Mouse (Mus musculus) mammary gland, adult 2 months (tissue): Measurements from ENCODE around the gene Thnsl2. TPM values are rescaled to one million over a fixed set of nuclear protein-coding genes. Genes with fewer than 3 reads are reported as not detected.

ENCODE experiments used
- polyA plus RNA-seq: library from polyadenylated mRNA; depleted of rRNA; stranded (reverse); fragments of >200 nt; gene quantifications from 2 replicates; pipeline ENCODE4 v1.2.3, GENCODE M21; 2012; ENCODE audit warnings: low replicate concordance; rRNA removed

Thnsl2 gene
- 10.6 and 15.9 TPM in 2 replicates for polyA plus RNA-seq

DNA sequence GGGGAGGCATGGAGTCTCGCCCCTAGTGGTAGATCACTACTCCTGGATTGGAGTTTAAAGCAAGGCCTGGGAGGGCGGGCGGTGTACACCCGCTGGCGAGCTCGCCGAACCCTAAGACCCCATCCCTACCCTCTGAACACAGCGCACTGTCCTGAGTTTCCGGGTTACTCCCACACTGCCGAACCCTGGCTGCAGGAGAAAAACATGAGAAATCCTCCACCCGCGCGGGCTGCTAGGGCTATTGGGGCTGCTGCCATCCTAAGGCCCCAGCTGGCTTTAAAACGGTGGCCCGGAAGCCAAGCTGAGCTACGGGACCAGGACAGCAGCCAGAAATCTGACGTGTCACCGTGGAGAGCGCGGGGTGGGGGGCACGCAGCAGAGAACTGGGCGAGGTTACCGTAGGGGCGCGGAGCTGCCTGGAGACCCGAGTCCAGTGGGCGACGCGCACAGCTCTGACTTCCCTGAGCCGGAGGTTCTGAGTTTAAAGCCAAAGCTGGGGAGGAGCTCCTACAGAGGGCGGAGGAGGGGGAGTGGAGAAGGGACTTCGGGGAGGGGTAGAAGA lies at the start of gene Thnsl2:
Thnsl2 (minus strand) TSS at position 546 of the 562 bp plus-strand sequence.

Other genes with a start within 250 kb of the Thnsl2 start
- gene Tex37, start 225.5 kb downstream of the Thnsl2 start, polyA plus RNA-seq: not detected in 2 replicates
- gene Foxi3, start 187.9 kb downstream of the Thnsl2 start, polyA plus RNA-seq: 0.13 TPM in 1 of 2 replicates, not detected in the other
- gene Fabp1, start 55.4 kb upstream of the Thnsl2 start, polyA plus RNA-seq: 2.9 TPM in 1 of 2 replicates, not detected in the other
- 7.2 and 14.7 TPM in 2 replicates for gene Krcc1, start 127.2 kb upstream of the Thnsl2 start, polyA plus RNA-seq
- 0.73 and 44.1 TPM in 2 replicates for gene Smyd1, start 177.8 kb upstream of the Thnsl2 start, polyA plus RNA-seq
- gene Cd8b1, start 178.3 kb upstream of the Thnsl2 start, polyA plus RNA-seq: 29.0 and 33.4 TPM in 2 replicates
- 24.0 and 28.6 TPM in 2 replicates for gene Cd8a, start 229.0 kb upstream of the Thnsl2 start, polyA plus RNA-seq